Mouse (Mus musculus) kidney, embryonic 15.5 days (tissue): ENCODE measurements around the gene Smco1. TPM values are rescaled to one million over a fixed set of nuclear protein-coding genes. Genes with fewer than 3 reads are reported as not detected.
A peak's percentile ranks its signal among the peaks of the same experiment; 100 is the strongest.
"Not testable (repeated sequence)": the region's sequence is repeated elsewhere in the genome, so short reads cannot be mapped to it uniquely, and the experiment has no call there.

Experiments used
- ATAC-seq: fragments of 200-750 bp; cut with Nextera tagmentation; replicated peaks from 2 replicates; pipeline ENCODE4 v1.8.0; 2017; ENCODE audit warnings: moderate TSS enrichment; ENCODE audit not compliant: low FRiP score
- H3K27ac ChIP-seq: fragments of 300-500 bp; sonication (generic); 2 replicates; pipeline ENCODE4 v1.5.1; 2015; ENCODE audit warnings: mild to moderate bottlenecking, inconsistent platforms
- H3K27me3 ChIP-seq: fragments of 300-500 bp; sonication (generic); 2 replicates; pipeline ENCODE4 v1.6.1; 2015; ENCODE audit warnings: inconsistent platforms
- H3K36me3 ChIP-seq: fragments of 300-500 bp; sonication (generic); 2 replicates; pipeline ENCODE4 v1.6.1; 2015; ENCODE audit warnings: inconsistent platforms
- H3K4me1 ChIP-seq: fragments of 300-500 bp; sonication (generic); 2 replicates; pipeline ENCODE4 v1.6.1; 2015; ENCODE audit warnings: inconsistent platforms
- H3K4me2 ChIP-seq: fragments of 300-500 bp; sonication (generic); 2 replicates; pipeline ENCODE4 v1.6.1; 2015; ENCODE audit warnings: moderate library complexity, mild to moderate bottlenecking, inconsistent platforms
- H3K4me3 ChIP-seq: fragments of 300-500 bp; sonication (generic); replicated peaks from 2 replicates; pipeline ENCODE4 v1.5.1; 2015; ENCODE audit warnings: mild to moderate bottlenecking, inconsistent platforms
- H3K9ac ChIP-seq: fragments of 300-500 bp; sonication (generic); 2 replicates; pipeline ENCODE4 v1.6.1; 2015; ENCODE audit warnings: mild to moderate bottlenecking, inconsistent platforms
- H3K9me3 ChIP-seq: fragments of 300-500 bp; sonication (generic); replicated peaks from 2 replicates; pipeline ENCODE4 v1.6.1; 2016; ENCODE audit warnings: inconsistent platforms
- WGBS: fragments of 180-500 bp; shearing (Covaris S2); methylation state at CpG from one replicate; pipeline ENCODE4 v1.1.7; 2015; ENCODE audit warnings: mixed read lengths; 5-methylcytosine and 5-hydroxymethylcytosine counted together
- polyA plus RNA-seq: library from polyadenylated mRNA; unstranded; fragments of >200 nt; fragmentation: Nextera tagmentation; extraction: Ambion mirVana; gene quantifications from 2 replicates; pipeline ENCODE4 v1.2.1, GENCODE M21; 2015

Gene Smco1
- polyA plus RNA-seq, 1 experiment from 2014 or later = not detected

GRCm38 (mm10) chr16:32275830-32276229 is 4.6 kb downstream of the Smco1 start:
- H3K9me3 ChIP-seq = peaks cover 6% of the 10 kb centered on the region; the same call in 1 of the 2 replicates
- H3K27ac ChIP-seq = no peak overlapping the region
- H3K27me3 ChIP-seq = no peaks in the 10 kb centered on the region
- H3K4me3 ChIP-seq = no peak overlapping the region
- H3K4me2 ChIP-seq = no peak overlapping the region
- peaks cover 14% of the 10 kb centered on the region for H3K4me1 ChIP-seq
- ATAC-seq = no peak
- peaks cover 12% of the 10 kb centered on the region for H3K36me3 ChIP-seq
- no peak overlapping the region for H3K9ac ChIP-seq
- 68% methylated on average over 1 of the region's 1 CpGs for WGBS

DNA sequence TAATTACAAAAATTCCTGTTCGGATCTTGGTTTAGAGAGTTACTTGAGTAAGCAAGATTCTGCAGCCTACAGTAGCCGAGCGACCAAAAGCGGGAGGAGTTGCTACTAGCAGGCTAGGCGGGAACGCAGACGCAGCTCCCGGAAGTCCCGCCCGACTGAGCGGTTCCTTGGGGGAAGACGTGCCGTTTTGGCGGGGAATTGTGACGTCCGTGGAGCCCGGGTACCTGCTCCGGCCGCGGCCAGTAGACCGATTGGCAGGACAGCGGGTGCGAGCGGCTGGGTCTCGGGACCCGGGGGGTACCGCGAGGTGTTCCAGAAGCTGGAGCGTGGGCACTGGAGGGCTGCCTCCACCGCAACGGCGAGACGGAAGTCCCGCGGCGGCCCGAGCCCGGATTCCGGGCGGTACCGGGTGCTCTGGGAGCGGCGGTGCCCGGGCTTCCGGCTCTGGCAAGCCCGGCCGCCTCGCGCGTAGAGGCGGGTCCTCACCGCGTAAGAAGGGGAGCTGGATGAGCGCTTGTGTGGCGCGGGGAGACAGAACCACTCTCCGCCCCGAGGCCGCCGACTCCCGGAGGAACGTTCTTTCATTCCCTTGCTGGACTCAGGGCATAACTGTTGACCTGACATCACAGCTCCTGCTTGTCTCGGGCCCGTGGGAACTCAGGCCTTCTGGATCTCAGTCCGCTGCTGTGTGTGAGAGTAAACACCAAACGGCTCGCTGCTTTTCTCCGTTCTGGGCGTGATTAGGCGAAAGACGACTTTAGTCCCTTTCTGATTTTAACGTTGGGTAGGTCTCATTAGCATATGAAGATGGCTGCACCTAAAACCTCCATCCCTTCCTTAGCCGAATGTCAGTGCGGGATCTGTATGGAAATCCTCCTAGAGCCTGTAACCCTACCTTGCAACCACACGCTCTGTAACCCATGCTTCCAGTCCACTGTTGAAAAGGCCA is 6.3 kb downstream of the Smco1 start, which contains the start of gene Rnf168:
Gene Rnf168, plus strand, starts transcription at position 152 of the 949 bp plus-strand sequence.
- under 1% methylated on average over 75 of the region's 75 CpGs for WGBS
- peaks cover 6% of the 10 kb centered on the region; the same call in 1 of the 2 replicates for H3K9me3 ChIP-seq
- peak within 1 kb of the TSS; percentile 91 for H3K9ac ChIP-seq
- peaks cover 18% of the 10 kb centered on the region for H3K4me1 ChIP-seq
- H3K27me3 ChIP-seq = no peaks in the 10 kb centered on the region
- H3K4me3 ChIP-seq = peak within 1 kb of the TSS; percentile 84
- ATAC-seq = peak; percentile 96
- peak within 1 kb of the TSS; percentile 99 for H3K27ac ChIP-seq
- H3K4me2 ChIP-seq = peak within 1 kb of the TSS; percentile 70
- H3K36me3 ChIP-seq = peaks cover 26% of the 10 kb centered on the region

GRCm38 (mm10) chr16:32278396-32278795 is 7.1 kb downstream of the Smco1 start:
- Histone ChIP-seq H3K9ac (peak overlapping the region; percentile 91), H3K4me1 (peaks cover 18% of the 10 kb centered on the region), H3K27me3 (no peaks in the 10 kb centered on the region), H3K36me3 (peaks cover 34% of the 10 kb centered on the region), H3K9me3 (peaks cover 6% of the 10 kb centered on the region; the same call in 1 of the 2 replicates), H3K27ac (peak overlapping the region; percentile 99), H3K4me3 (peak overlapping the region; percentile 84), H3K4me2 (peak overlapping the region; percentile 70)
- no peak for ATAC-seq
- WGBS = 53% methylated on average over 7 of the region's 7 CpGs

DNA sequence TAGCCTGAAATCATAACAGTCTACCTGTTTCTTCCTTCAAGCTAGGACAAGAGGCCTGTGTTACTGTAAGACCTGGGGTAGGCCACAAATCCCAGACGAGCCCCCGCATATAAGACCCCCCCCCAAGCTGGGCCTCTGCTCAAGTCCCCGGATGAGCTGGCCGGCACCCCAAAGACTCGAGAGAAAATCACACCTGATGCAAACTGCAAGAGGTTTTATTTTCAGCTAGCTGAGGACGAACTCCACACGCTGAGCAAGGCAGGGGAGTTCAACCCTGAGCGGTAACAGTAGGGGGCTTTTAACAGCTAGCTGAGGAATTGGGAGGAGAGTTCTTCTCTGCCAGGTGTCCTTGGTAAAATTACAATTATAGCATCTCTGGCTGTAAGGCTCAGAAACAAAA is 8.9 kb downstream of the Smco1 start:
- Histone ChIP-seq H3K27me3 (no peaks in the 10 kb centered on the region), H3K4me3 (no peak overlapping the region; the same call in 1 of the 2 replicates), H3K36me3 (peaks cover 52% of the 10 kb centered on the region), H3K4me1 (peaks cover 18% of the 10 kb centered on the region), H3K9me3 (peaks cover 6% of the 10 kb centered on the region; the same call in 1 of the 2 replicates), H3K9ac (no peak overlapping the region), H3K27ac (no peak overlapping the region), H3K4me2 (no peak overlapping the region)
- WGBS = 97% methylated on average over 8 of the region's 8 CpGs
- ATAC-seq = no peak

- no peak overlapping the region for H3K4me3 ChIP-seq
- H3K4me1 ChIP-seq = peaks cover 14% of the 10 kb centered on the region; the same call in 1 of the 2 replicates
- H3K9ac ChIP-seq = no peak overlapping the region
- no peaks in the 10 kb centered on the region for H3K27me3 ChIP-seq
- H3K4me2 ChIP-seq = no peak overlapping the region
- peaks cover 6% of the 10 kb centered on the region; the same call in 1 of the 2 replicates for H3K9me3 ChIP-seq
- peaks cover 76% of the 10 kb centered on the region for H3K36me3 ChIP-seq
- H3K27ac ChIP-seq = no peak overlapping the region
- no peak for ATAC-seq
Observed at GRCm38 (mm10) chr16:32282608-32283007, 11.3 kb downstream of the Smco1 start.

GRCm38 (mm10) chr16:32291821-32292220 is 20.6 kb downstream of the Smco1 start:
- H3K4me1 ChIP-seq = no peaks in the 10 kb centered on the region
- no peak overlapping the region for H3K9ac ChIP-seq
- H3K4me3 ChIP-seq = no peak overlapping the region
- no peaks in the 10 kb centered on the region for H3K9me3 ChIP-seq
- H3K36me3 ChIP-seq = peaks cover 60% of the 10 kb centered on the region
- H3K27me3 ChIP-seq = no peaks in the 10 kb centered on the region
- 97% methylated on average over 4 of the region's 4 CpGs for WGBS
- H3K4me2 ChIP-seq = no peak overlapping the region
- H3K27ac ChIP-seq = no peak overlapping the region
- no peak for ATAC-seq

DNA sequence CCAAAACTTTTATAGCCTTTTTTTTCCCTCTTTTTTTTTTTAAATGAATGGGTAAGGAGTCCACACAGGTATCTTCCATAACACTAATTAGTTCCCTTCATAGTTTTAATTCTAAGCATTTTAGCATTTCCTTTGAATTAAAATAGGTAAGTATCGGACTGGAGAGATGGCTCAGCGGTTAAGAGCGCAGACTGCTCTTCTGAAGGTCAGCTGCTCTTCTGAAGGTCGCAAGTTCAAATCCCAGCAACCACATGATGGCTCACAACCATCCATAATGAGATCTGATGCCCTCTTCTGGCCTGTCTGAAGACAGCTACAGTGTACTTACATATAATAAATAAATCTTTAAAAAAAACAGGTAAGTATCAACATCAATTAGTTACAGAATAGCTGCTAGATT is 28.3 kb downstream of the Smco1 start:
- H3K4me2 ChIP-seq, H3K4me1 ChIP-seq, H3K4me3 ChIP-seq, ATAC-seq, H3K9me3 ChIP-seq, H3K9ac ChIP-seq, H3K27me3 ChIP-seq, H3K27ac ChIP-seq: not testable (repeated sequence)
- peaks cover 64% of the 10 kb centered on the region for H3K36me3 ChIP-seq
- WGBS = 95% methylated on average over 4 of the region's 4 CpGs

- H3K9ac ChIP-seq = no peak overlapping the region
- peaks cover 39% of the 10 kb centered on the region for H3K36me3 ChIP-seq
- H3K4me3 ChIP-seq = no peak overlapping the region
- H3K4me1 ChIP-seq = no peaks in the 10 kb centered on the region
- no peaks in the 10 kb centered on the region for H3K9me3 ChIP-seq
- ATAC-seq = no peak
- 67% methylated on average over 1 of the region's 1 CpGs for WGBS
- H3K4me2 ChIP-seq = no peak overlapping the region
- no peaks in the 10 kb centered on the region for H3K27me3 ChIP-seq
- no peak overlapping the region for H3K27ac ChIP-seq
Observed at GRCm38 (mm10) chr16:32303046-32303445, 31.8 kb downstream of the Smco1 start.

- 89% methylated on average over 7 of the region's 7 CpGs for WGBS
- no peaks in the 10 kb centered on the region for H3K27me3 ChIP-seq
- H3K9me3 ChIP-seq = no peaks in the 10 kb centered on the region
- H3K9ac ChIP-seq = no peak overlapping the region
- no peak overlapping the region for H3K27ac ChIP-seq
- ATAC-seq = no peak
- H3K4me3 ChIP-seq = no peak overlapping the region
- no peaks in the 10 kb centered on the region for H3K4me1 ChIP-seq
- peaks cover 31% of the 10 kb centered on the region for H3K36me3 ChIP-seq
- H3K4me2 ChIP-seq = no peak overlapping the region
Observed at GRCm38 (mm10) chr16:32303886-32304285, 32.6 kb downstream of the Smco1 start.

- H3K4me3 ChIP-seq = no peak overlapping the region
- WGBS = 76% methylated on average over 4 of the region's 4 CpGs
- ATAC-seq = no peak
Observed at GRCm38 (mm10) chr16:32311970-32312369, 40.7 kb downstream of the Smco1 start.

DNA sequence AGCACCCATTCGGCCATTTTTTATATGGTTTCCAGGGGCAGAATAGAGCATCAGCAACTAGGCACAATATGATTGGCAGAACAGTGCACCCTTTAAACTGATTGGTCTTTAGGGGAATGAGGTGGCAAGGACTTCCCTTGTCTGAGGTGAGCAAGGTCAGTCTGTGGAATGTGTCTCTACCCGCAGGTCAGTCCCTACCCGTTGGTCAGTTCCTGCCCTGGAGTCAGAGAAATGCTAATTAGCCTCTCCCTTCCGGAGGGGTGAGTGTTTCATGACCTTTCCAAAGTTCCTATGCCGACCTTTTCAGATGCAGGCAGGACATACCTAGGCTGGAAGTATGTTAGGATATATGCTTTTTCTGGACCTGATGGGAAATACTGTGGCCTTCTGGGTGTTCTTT is 41.1 kb downstream of the Smco1 start:
- Histone ChIP-seq H3K27me3 (no peaks in the 10 kb centered on the region), H3K4me3 (no peak overlapping the region), H3K4me2 (no peak overlapping the region), H3K27ac (no peak overlapping the region), H3K4me1 (0 out of 2 replicates have a peak, but pooled peaks cover 2% of the 10 kb centered on the region), H3K9ac (no peak overlapping the region), H3K36me3 (no peaks in the 10 kb centered on the region), H3K9me3 (no peaks in the 10 kb centered on the region)
- no peak for ATAC-seq
- WGBS = 28% methylated on average over 5 of the region's 5 CpGs

More at GRCm38 (mm10) chr16:32311970-32312369, 40.7 kb downstream of the Smco1 start:
- Histone ChIP-seq H3K9me3 (no peaks in the 10 kb centered on the region), H3K27ac (no peak overlapping the region), H3K36me3 (no peaks in the 10 kb centered on the region), H3K9ac (no peak overlapping the region), H3K4me2 (no peak overlapping the region), H3K27me3 (no peaks in the 10 kb centered on the region), H3K4me1 (0 out of 2 replicates have a peak, but pooled peaks cover 2% of the 10 kb centered on the region)

DNA sequence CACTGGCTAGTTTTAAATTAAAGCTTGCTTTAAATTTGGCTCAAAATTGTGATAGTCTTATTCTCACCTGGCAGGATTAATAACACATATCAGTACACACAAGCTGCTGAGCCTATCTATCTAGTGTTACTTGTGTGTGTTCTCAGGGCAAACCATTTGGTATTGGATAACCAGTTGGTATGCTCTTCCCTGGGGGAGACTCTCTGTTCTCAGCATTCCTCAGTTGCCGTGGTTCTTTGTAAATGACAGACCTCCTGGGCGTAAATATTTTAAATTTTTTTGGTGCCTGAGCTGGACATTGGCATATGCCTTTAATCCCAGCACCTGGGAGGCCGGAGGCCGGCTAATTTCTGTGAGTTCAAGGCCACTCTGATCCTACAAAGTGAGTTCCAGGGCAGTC is 41.6 kb downstream of the Smco1 start:
- WGBS = 56% methylated on average over 4 of the region's 4 CpGs

More for the DNA sequence above, 41.6 kb downstream of the Smco1 start:
- Histone ChIP-seq H3K4me2 (no peak overlapping the region), H3K27ac (no peak overlapping the region), H3K4me3 (no peak overlapping the region), H3K4me1 (0 out of 2 replicates have a peak, but pooled peaks cover 2% of the 10 kb centered on the region), H3K36me3 (no peaks in the 10 kb centered on the region), H3K9ac (no peak overlapping the region), H3K27me3 (no peaks in the 10 kb centered on the region), H3K9me3 (no peaks in the 10 kb centered on the region)
- no peak for ATAC-seq
